Mouse (Mus musculus) ovary, adult 18-20 months (tissue): Measurements from ENCODE around the gene Gpc5.

Source experiments
- DNase-seq: peaks from one replicate; pipeline ENCODE4 v3.0.0; 2022; ENCODE audit warnings: low spot score, mixed read lengths

Gpc5 gene

GRCm38 (mm10) chr14:115831854-115832625, 740.0 kb downstream of the Gpc5 start:
- no peak for DNase-seq

- no peak for DNase-seq
Measured at GRCm38 (mm10) chr14:115843783-115844182, 751.8 kb downstream of the Gpc5 start.

- no peak for DNase-seq
Measured at GRCm38 (mm10) chr14:115844773-115845427, 752.9 kb downstream of the Gpc5 start.

GRCm38 (mm10) chr14:115869127-115869526, 777.1 kb downstream of the Gpc5 start:
- no peak for DNase-seq

- DNase-seq = no peak
Measured at GRCm38 (mm10) chr14:115976062-115976461, 884.0 kb downstream of the Gpc5 start.

GRCm38 (mm10) chr14:115979233-115979632, 887.2 kb downstream of the Gpc5 start:
- DNase-seq = no peak

- no peak for DNase-seq
Measured at GRCm38 (mm10) chr14:115990764-115991163, 898.7 kb downstream of the Gpc5 start.

GRCm38 (mm10) chr14:115993520-115994106, 901.6 kb downstream of the Gpc5 start:
- DNase-seq = no peak

GRCm38 (mm10) chr14:115998931-115999330, 906.9 kb downstream of the Gpc5 start:
- no peak for DNase-seq

- DNase-seq = no peak
Measured at GRCm38 (mm10) chr14:116087010-116087409, 995.0 kb downstream of the Gpc5 start.

- no peak for DNase-seq
Measured at GRCm38 (mm10) chr14:116127943-116128342, 1035.9 kb downstream of the Gpc5 start.

- DNase-seq = no peak
Measured at GRCm38 (mm10) chr14:116137330-116137729, 1045.3 kb downstream of the Gpc5 start.

GRCm38 (mm10) chr14:116137772-116138171, 1045.8 kb downstream of the Gpc5 start:
- DNase-seq = no peak

- DNase-seq = no peak
Measured at GRCm38 (mm10) chr14:116162586-116162985, 1070.6 kb downstream of the Gpc5 start.

GRCm38 (mm10) chr14:116167401-116167800, 1075.4 kb downstream of the Gpc5 start:
- no peak for DNase-seq

GRCm38 (mm10) chr14:116169129-116169528, 1077.1 kb downstream of the Gpc5 start:
- no peak for DNase-seq

GRCm38 (mm10) chr14:116186981-116187380, 1095.0 kb downstream of the Gpc5 start:
- no peak for DNase-seq

- DNase-seq = no peak
Measured at GRCm38 (mm10) chr14:116206977-116207376, 1115.0 kb downstream of the Gpc5 start.

GRCm38 (mm10) chr14:116208581-116208980, 1116.6 kb downstream of the Gpc5 start:
- DNase-seq = no peak

GRCm38 (mm10) chr14:116209045-116209444, 1117.0 kb downstream of the Gpc5 start:
- no peak for DNase-seq

- no peak for DNase-seq
Measured at GRCm38 (mm10) chr14:116210304-116210703, 1118.3 kb downstream of the Gpc5 start.

- no peak for DNase-seq
Measured at GRCm38 (mm10) chr14:116212029-116212428, 1120.0 kb downstream of the Gpc5 start.

- no peak for DNase-seq
Measured at GRCm38 (mm10) chr14:116258126-116258525, 1166.1 kb downstream of the Gpc5 start.
